Mouse (Mus musculus) heart, embryonic 15.5 days (tissue): Measurements from ENCODE around the gene Depdc1b. TPM values are rescaled to one million over a fixed set of nuclear protein-coding genes. Genes with fewer than 3 reads are reported as not detected.
A peak's percentile ranks its signal among the peaks of the same experiment; 100 is the strongest.

Source experiments
- ATAC-seq: fragments of 200-750 bp; cut with Nextera tagmentation; replicated peaks from 2 replicates; pipeline ENCODE4 v1.8.0; 2017; ENCODE audit warnings: low read depth, moderate TSS enrichment; ENCODE audit not compliant: insufficient number of reproducible peaks, insufficient read depth, low FRiP score
- H3K27ac ChIP-seq: fragments of 300-500 bp; sonication (generic); 2 replicates; pipeline ENCODE4 v1.5.1; 2015; ENCODE audit warnings: mild to moderate bottlenecking, inconsistent platforms
- H3K27me3 ChIP-seq: fragments of 300-500 bp; sonication (generic); 2 replicates; pipeline ENCODE4 v1.6.1; 2015; ENCODE audit warnings: inconsistent platforms
- H3K36me3 ChIP-seq: fragments of 300-500 bp; sonication (generic); 2 replicates; pipeline ENCODE4 v1.6.1; 2015; ENCODE audit warnings: mild to moderate bottlenecking, inconsistent platforms
- H3K4me1 ChIP-seq: fragments of 300-500 bp; sonication (generic); replicated peaks from 2 replicates; pipeline ENCODE4 v1.6.1; 2015; ENCODE audit warnings: inconsistent platforms
- H3K4me2 ChIP-seq: fragments of 300-500 bp; sonication (generic); 2 replicates; pipeline ENCODE4 v1.6.1; 2015; ENCODE audit warnings: inconsistent platforms, mild to moderate bottlenecking, moderate library complexity
- H3K4me3 ChIP-seq: fragments of 300-500 bp; sonication (generic); 2 replicates; pipeline ENCODE4 v1.5.1; 2015; ENCODE audit warnings: mild to moderate bottlenecking, inconsistent platforms
- H3K9ac ChIP-seq: fragments of 300-500 bp; sonication (generic); 2 replicates; pipeline ENCODE4 v1.6.1; 2015; ENCODE audit warnings: mild to moderate bottlenecking, inconsistent platforms
- H3K9me3 ChIP-seq: fragments of 300-500 bp; sonication (generic); replicated peaks from 2 replicates; pipeline ENCODE4 v1.6.1; 2016; ENCODE audit warnings: inconsistent platforms
- WGBS: fragments of 180-500 bp; shearing (Covaris S2); methylation state at CpG from one replicate; pipeline ENCODE4 v1.1.7; 2015; ENCODE audit warnings: mixed read lengths; 5-methylcytosine and 5-hydroxymethylcytosine counted together
- polyA plus RNA-seq: library from polyadenylated mRNA; unstranded; fragments of >200 nt; fragmentation: Nextera tagmentation; extraction: Ambion mirVana; gene quantifications from 2 replicates; pipeline ENCODE4 v1.2.1, GENCODE M21; 2015

The Depdc1b gene
- polyA plus RNA-seq, 1 experiment from 2014 or later = 3.2 TPM

DNA sequence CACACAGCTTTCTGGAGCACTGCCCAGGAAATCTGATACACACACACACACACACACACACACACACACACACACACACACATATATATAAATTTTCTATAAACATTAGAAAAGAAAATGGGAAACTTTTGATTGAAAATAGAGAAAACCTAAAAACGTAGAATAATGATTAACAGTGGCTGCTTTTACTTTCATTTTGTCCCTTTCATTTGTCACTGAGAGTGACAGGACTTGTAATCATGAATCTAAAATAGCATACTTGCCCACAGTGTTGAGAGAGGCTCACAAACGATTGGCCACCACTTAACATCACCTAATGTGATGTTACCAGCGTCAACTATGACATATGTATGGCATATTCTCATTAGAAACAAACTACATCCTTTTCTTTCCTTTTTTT lies 26.7 kb upstream of the Depdc1b start:
- H3K27me3 ChIP-seq = peaks cover 15% of the 10 kb centered on the region
- no peak overlapping the region for H3K4me3 ChIP-seq
- no peaks in the 10 kb centered on the region for H3K36me3 ChIP-seq
- no peak for ATAC-seq
- no peaks in the 10 kb centered on the region for H3K9me3 ChIP-seq
- H3K9ac ChIP-seq = no peak overlapping the region
- WGBS = 64% methylated on average over 3 of the region's 3 CpGs
- no peak overlapping the region for H3K27ac ChIP-seq
- no peak overlapping the region for H3K4me2 ChIP-seq
- H3K4me1 ChIP-seq = no peaks in the 10 kb centered on the region

DNA sequence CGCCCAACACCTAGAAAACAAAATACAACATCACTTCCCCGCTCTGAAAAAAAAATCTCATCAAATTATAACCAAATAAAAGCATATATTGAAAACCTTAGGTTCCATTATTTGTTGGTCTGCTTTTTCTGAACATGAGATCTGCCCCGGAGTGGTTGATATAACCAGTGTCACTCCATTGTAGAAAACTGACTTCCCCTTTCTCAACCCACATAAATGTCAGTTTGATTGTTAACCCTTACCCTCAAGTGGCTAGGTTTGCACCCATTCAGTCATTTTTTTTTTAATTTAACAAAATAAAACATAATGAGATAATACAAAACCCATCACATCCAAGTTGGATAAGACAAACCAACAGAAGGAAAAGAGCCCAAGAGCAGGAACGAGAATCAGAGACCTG lies 25.8 kb upstream of the Depdc1b start:
- Histone ChIP-seq H3K27ac (no peak overlapping the region), H3K4me1 (no peaks in the 10 kb centered on the region), H3K9me3 (no peaks in the 10 kb centered on the region), H3K36me3 (no peaks in the 10 kb centered on the region), H3K4me3 (no peak overlapping the region), H3K4me2 (no peak overlapping the region), H3K9ac (no peak overlapping the region), H3K27me3 (peaks cover 15% of the 10 kb centered on the region)
- ATAC-seq = no peak
- 81% methylated on average over 4 of the region's 4 CpGs for WGBS

DNA sequence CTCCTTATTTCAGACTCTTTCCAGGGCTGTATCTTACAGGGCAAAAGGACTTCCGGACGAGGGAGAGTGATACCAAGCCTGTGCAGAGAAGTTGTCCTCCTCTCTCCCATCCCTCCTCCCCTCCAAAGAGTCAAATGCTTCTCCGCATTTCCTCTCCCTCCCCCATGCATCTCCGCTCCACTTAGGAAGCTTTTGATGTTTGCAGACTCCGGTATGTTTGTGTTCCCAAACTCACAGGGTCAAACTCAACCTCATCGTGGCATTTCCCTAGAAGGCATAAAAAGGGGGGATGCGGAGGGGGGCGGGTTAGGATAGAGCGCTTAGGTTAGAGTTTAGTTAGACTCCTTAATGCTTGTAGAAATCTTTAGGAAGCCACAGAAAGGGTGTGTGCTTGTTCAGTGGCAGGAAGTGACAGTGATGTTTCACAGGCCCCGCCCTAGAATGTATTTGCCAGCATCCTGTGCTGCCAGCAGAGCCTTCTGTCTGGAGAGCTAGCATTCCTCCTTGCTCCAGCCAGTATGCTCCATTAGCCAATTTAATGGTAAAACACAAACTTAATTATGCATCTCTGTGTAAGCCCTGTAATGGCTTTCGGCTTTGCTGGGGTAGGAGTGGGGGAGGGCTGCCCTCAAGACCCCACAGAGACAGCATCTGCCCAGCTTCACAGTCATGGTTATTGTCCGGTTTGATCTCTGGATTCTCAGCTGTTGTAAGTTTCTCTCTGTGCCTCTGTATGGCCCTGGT lies 18.6 kb upstream of the Depdc1b start:
- peak; percentile 66; the same call in 1 of the 2 replicates for ATAC-seq
- peak overlapping the region; percentile 67 for H3K4me2 ChIP-seq
- peaks cover 16% of the 10 kb centered on the region for H3K27me3 ChIP-seq
- no peaks in the 10 kb centered on the region for H3K36me3 ChIP-seq
- H3K9ac ChIP-seq = no peak overlapping the region
- peak overlapping the region; percentile 65 for H3K27ac ChIP-seq
- H3K4me3 ChIP-seq = peak overlapping the region; percentile 42
- no peaks in the 10 kb centered on the region for H3K9me3 ChIP-seq
- H3K4me1 ChIP-seq = peaks cover 12% of the 10 kb centered on the region
- WGBS = 6% methylated on average over 12 of the region's 12 CpGs

DNA sequence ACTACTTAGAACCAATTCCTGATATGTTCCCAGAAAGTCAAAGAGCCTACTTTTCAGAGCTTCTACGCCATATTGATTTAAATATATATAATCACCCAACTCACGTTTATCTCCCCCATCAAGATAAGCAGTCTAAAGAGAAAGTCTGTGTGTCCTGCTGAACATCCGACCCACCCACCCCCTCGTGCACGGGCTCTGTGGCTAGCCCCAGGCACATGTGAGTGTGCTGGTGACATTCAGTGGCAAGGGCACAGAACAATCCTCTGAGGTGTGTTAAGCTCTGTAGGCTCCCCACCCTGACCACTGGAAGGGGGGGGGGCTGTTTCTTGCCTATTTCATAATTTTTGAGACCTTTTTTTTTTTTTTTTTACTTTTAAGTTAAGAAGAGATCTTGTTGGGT lies 17.9 kb upstream of the Depdc1b start:
- Histone ChIP-seq H3K4me2 (no peak overlapping the region), H3K4me1 (peaks cover 12% of the 10 kb centered on the region), H3K27ac (peak overlapping the region; percentile 65; the same call in 1 of the 2 replicates), H3K9me3 (no peaks in the 10 kb centered on the region), H3K9ac (no peak overlapping the region), H3K4me3 (no peak overlapping the region), H3K36me3 (no peaks in the 10 kb centered on the region), H3K27me3 (peaks cover 21% of the 10 kb centered on the region)
- WGBS = 41% methylated on average over 5 of the region's 5 CpGs
- no peak for ATAC-seq

DNA sequence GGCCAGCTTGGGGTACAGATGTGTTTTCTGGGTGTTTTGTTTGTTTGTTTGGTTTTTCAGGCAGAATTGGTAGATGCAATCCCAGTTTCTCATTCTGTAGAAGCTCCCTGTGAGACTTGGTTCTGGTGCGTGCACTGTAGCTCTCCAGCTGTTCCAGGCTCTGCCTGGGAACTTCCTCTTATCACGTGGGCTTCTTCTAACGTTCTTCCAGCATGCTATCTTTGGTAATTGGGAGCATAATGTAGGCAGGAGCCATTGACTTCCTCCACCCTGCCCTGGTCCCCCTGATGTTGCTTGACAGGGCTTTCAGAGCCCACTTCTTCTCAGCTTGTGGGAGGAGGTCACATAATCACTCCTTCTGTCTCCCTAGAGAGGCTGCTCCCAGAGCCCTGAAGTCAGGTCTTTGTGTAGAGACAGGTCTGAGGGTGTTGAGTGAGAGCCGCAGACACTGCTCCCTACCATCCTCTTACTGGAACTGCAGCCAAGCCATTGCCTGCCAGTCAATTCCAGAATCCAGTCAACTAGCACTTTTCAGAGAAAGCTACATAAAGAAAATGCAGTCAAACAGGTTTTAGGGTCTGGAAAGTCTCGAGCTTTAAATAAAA lies 15.7 kb upstream of the Depdc1b start:
- H3K4me2 ChIP-seq = no peak overlapping the region
- H3K27ac ChIP-seq = no peak overlapping the region
- H3K27me3 ChIP-seq = peaks cover 32% of the 10 kb centered on the region
- H3K4me3 ChIP-seq = no peak overlapping the region
- H3K36me3 ChIP-seq = no peaks in the 10 kb centered on the region
- no peaks in the 10 kb centered on the region for H3K9me3 ChIP-seq
- WGBS = 14% methylated on average over 5 of the region's 5 CpGs
- no peak overlapping the region for H3K9ac ChIP-seq
- ATAC-seq = no peak
- H3K4me1 ChIP-seq = peaks cover 12% of the 10 kb centered on the region

DNA sequence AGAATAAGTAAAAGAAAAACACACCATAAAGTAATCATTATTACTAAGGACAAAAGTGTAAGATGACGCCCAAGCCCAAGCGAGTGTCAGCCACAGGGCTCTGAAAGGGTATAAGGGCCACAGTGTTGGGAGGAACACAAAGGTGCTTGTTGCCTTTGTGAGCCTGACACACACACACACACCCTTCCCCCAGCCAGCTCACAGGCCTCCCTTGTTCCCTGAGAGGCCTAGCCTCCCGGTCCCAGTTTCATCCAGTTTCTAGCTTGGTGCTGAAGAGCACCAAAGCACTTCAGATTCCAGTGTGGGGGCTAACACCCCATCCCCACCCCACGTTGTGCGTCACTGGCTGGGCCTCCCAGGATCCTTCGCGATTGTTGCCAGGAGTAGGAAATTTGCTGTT lies 14.7 kb upstream of the Depdc1b start:
- WGBS = 64% methylated on average over 7 of the region's 7 CpGs
- Histone ChIP-seq H3K4me3 (no peak overlapping the region), H3K27ac (no peak overlapping the region), H3K4me2 (no peak overlapping the region), H3K36me3 (no peaks in the 10 kb centered on the region), H3K4me1 (peaks cover 12% of the 10 kb centered on the region), H3K9me3 (no peaks in the 10 kb centered on the region), H3K9ac (no peak overlapping the region), H3K27me3 (peaks cover 40% of the 10 kb centered on the region)
- no peak for ATAC-seq

DNA sequence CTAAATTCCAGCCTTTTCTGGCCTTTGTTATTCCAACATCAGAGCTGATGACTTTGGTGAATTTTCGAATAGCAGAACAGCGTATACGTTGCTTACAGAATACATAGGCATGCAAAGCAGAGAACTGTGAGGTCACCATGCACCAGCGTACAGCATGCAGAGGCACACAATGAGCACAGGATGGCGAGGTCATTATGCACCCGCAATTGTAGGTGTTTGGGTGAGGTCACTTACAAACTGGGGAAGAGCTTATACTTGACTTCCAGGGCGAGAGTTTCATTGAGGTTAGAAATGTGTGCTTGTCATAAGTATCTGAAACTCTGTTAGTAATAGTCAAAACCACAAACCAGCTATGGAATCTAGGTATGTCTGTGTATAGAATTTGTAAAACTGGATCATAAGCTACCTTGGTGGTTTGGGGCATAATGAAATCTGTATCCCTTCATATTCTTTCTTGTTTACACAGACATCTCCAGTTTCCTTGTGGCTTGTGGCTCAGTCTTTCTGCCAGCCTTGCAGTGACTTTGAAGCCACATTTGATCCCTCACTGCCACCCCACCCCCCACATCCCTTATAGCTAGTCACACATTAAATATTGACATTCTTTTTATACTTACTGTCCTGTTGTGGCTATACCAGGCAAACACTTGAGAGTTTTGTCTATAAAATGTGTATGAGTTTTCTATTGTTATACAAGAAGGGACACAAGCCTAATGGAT lies 13.0 kb upstream of the Depdc1b start:
- WGBS = 76% methylated on average over 7 of the region's 7 CpGs
- H3K4me3 ChIP-seq = no peak overlapping the region

DNA sequence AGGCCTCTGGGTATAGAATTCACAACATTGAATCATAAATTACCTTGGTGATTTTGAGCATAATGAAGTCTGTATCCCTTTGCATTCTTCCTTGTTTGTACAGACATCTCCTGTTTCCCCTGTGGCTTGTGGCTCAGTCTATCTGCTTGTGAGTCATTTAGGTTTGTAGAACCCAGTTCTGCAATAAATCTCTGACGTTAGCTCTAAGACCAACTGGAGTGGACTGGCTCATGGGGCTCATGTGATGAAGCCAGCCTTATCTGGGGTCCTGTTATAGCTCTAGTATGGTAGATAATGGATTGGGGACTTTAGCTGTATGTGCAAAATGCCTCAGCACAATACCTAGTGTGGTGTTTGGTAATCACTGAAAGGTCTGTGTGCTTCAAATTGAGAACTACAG lies 12.3 kb upstream of the Depdc1b start:
- ATAC-seq = no peak
- peaks cover 51% of the 10 kb centered on the region for H3K27me3 ChIP-seq

More for the DNA sequence above, 13.0 kb upstream of the Depdc1b start:
- no peak for ATAC-seq
- peaks cover 49% of the 10 kb centered on the region for H3K27me3 ChIP-seq
- peaks cover 5% of the 10 kb centered on the region; the same call in 1 of the 2 replicates for H3K4me1 ChIP-seq
- no peaks in the 10 kb centered on the region for H3K36me3 ChIP-seq
- no peak overlapping the region for H3K27ac ChIP-seq
- no peaks in the 10 kb centered on the region for H3K9me3 ChIP-seq
- no peak overlapping the region for H3K9ac ChIP-seq
- no peak overlapping the region for H3K4me2 ChIP-seq

DNA sequence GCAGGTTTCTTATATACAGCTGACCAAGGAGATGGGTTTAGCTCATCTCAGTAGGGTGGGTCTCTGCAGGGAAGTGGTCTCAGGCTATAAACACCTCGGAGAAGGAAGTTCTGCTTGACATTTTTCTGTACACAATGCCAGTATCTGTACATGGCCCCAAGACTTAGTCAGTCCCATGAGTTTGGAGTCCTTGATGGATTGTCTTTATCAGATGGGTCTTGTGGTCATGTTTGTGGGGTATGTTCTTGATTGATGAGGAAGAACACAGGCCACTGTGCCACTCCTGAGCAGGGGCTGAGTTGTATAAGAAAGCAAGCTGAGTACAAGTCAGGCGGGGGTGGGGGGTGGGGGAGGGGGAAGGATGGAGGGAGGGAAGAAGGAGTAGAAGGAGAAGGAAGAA lies 11.5 kb upstream of the Depdc1b start:
- Histone ChIP-seq H3K9ac (no peak overlapping the region), H3K27ac (no peak overlapping the region), H3K4me1 (peaks cover 5% of the 10 kb centered on the region; the same call in 1 of the 2 replicates), H3K27me3 (peaks cover 50% of the 10 kb centered on the region), H3K9me3 (no peaks in the 10 kb centered on the region), H3K4me2 (no peak overlapping the region), H3K4me3 (no peak overlapping the region), H3K36me3 (no peaks in the 10 kb centered on the region)
- 49% methylated on average over 2 of the region's 2 CpGs for WGBS
- no peak for ATAC-seq

More for the DNA sequence above, 12.3 kb upstream of the Depdc1b start:
- H3K9me3 ChIP-seq = no peaks in the 10 kb centered on the region
- no peak overlapping the region for H3K9ac ChIP-seq
- 31% methylated on average over 1 of the region's 1 CpGs for WGBS
- H3K27ac ChIP-seq = no peak overlapping the region
- no peak overlapping the region for H3K4me3 ChIP-seq
- H3K36me3 ChIP-seq = no peaks in the 10 kb centered on the region
- no peak overlapping the region for H3K4me2 ChIP-seq
- H3K4me1 ChIP-seq = peaks cover 5% of the 10 kb centered on the region; the same call in 1 of the 2 replicates

DNA sequence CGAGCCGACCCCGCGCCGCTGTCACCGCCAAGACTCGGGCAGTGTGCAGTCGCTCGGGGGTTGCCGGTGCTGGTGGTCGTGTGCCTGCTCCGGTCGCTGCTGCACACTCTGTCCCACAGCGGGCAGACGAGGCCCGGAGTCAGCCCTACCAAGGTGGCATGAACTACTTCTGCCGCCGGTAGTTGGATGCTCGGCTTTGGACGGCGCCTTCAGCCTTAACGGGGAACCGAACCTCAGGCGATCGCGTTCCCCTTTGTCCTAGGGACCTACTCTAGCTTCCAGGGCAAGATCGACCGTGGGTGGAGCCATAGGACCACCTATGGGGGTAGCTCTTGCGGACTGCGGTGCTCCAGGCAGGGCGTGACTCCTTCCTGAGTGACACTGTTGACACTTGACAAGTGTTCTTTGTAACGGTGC lies 363 bp downstream of the Depdc1b start:
- peak; percentile 40 for ATAC-seq

DNA sequence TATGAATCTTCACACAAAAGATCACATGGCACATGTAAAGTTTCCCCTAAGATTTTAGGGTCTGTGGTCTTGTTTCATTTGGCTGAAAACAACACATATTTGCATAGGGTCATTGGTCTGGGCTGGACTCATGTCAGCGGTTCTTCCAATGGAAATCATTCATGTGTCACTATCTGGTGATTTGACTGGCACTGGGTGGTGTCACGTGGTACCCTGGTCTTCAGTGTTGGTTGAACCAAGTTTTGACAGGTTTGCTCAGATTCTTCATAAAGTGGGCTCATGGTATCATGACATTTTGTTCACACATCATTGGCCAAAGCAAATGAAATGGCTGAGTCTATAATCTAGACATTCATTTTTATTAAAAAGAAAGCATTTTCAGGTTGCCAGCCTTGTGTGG lies 1.3 kb downstream of the Depdc1b start:
- 81% methylated on average over 2 of the region's 2 CpGs for WGBS
- Histone ChIP-seq H3K36me3 (no peaks in the 10 kb centered on the region), H3K4me2 (peak overlapping the region; percentile 94; the same call in 1 of the 2 replicates), H3K27me3 (peaks cover 56% of the 10 kb centered on the region), H3K9ac (no peak overlapping the region), H3K27ac (no peak overlapping the region), H3K4me3 (0 out of 2 replicates have a peak overlapping the region, but pooled peaks have one; percentile 61), H3K9me3 (no peaks in the 10 kb centered on the region), H3K4me1 (peaks cover 14% of the 10 kb centered on the region)
- ATAC-seq = no peak

More for the DNA sequence above, 363 bp downstream of the Depdc1b start:
- no peaks in the 10 kb centered on the region for H3K9me3 ChIP-seq
- peak overlapping the region; percentile 58 for H3K9ac ChIP-seq
- H3K27ac ChIP-seq = peak overlapping the region; percentile 73; the same call in 1 of the 2 replicates
- H3K36me3 ChIP-seq = no peaks in the 10 kb centered on the region
- under 1% methylated on average over 32 of the region's 32 CpGs for WGBS
- peaks cover 14% of the 10 kb centered on the region for H3K4me1 ChIP-seq
- peaks cover 57% of the 10 kb centered on the region for H3K27me3 ChIP-seq
- H3K4me3 ChIP-seq = peak overlapping the region; percentile 61
- peak overlapping the region; percentile 94 for H3K4me2 ChIP-seq
